8 mouse cellular contexts compared by ENCODE assay signal in genomic region chr7:80261372-80261990, GRCm38 (mm10). TPM values are rescaled to one million over a fixed set of nuclear protein-coding genes. Genes with fewer than 3 reads are reported as not detected.
DNase-seq lines count a peak whose midpoint lies in the region; ATAC-seq and TF ChIP-seq lines count a peak whose summit lies in the region.

No protein-coding gene starts in this region.

- H3K36me3 ChIP-seq in spleen, adult 2 months (ENCODE audit: control insufficient read depth, insufficient read depth, low read length): peaks cover 8% of the 10 kb centered on the region
- H3K36me3 ChIP-seq in hindbrain, embryonic 11.5 days (ENCODE audit: control insufficient read depth, insufficient read depth, low read length): peaks cover 4% of the 10 kb centered on the region; the same call in 1 of the 2 replicates
- peaks cover 21% of the 10 kb centered on the region for H3K36me3 ChIP-seq in liver, embryonic 16.5 days (ENCODE audit: control insufficient read depth, insufficient read depth)
- H3K36me3 ChIP-seq in stomach, embryonic 16.5 days (ENCODE audit: control insufficient read depth, insufficient read depth, low read length): peaks cover 15% of the 10 kb centered on the region; the same call in 1 of the 2 replicates

- H3K4me2 ChIP-seq in hindbrain, embryonic 11.5 days (replicated peaks; ENCODE audit: low read depth, low read length): peak overlapping the region; percentile 87
- peak overlapping the region; percentile 73 for H3K4me2 ChIP-seq in liver, embryonic 16.5 days (ENCODE audit: low read depth, low read length)
- peak overlapping the region; percentile 86 for H3K4me2 ChIP-seq in stomach, embryonic 16.5 days (ENCODE audit: low read depth, low read length)

- H3K9me3 ChIP-seq in hindbrain, embryonic 11.5 days (ENCODE audit: control insufficient read depth, low read length): no peaks in the 10 kb centered on the region
- H3K9me3 ChIP-seq in liver, embryonic 16.5 days (replicated peaks; ENCODE audit: control insufficient read depth, low read length): no peaks in the 10 kb centered on the region
- H3K9me3 ChIP-seq in stomach, embryonic 16.5 days (replicated peaks; ENCODE audit: control insufficient read depth, low read length): no peaks in the 10 kb centered on the region

- peak overlapping the region; percentile 29 for H3K27ac ChIP-seq in cerebellum, adult 2 months (ENCODE audit: insufficient read depth, low read length)
- peak overlapping the region; percentile 66 for H3K27ac ChIP-seq in spleen, adult 2 months (ENCODE audit: insufficient read depth, low read length)
- H3K27ac ChIP-seq in hindbrain, embryonic 11.5 days (ENCODE audit: low read depth, low read length): no peak overlapping the region
- H3K27ac ChIP-seq in liver, embryonic 16.5 days (ENCODE audit: low read length): peak overlapping the region; percentile 80
- peak overlapping the region; percentile 80 for H3K27ac ChIP-seq in stomach, embryonic 16.5 days (ENCODE audit: low read length)

- H3K4me1 ChIP-seq in cerebellum, adult 2 months (ENCODE audit: control insufficient read depth, insufficient read depth, low read length): no peaks in the 10 kb centered on the region
- H3K4me1 ChIP-seq in spleen, adult 2 months (ENCODE audit: control insufficient read depth, insufficient read depth, insufficient read length): 0 out of 2 replicates have a peak, but pooled peaks cover 3% of the 10 kb centered on the region
- no peaks in the 10 kb centered on the region; the same call in 1 of the 2 replicates for H3K4me1 ChIP-seq in hindbrain, embryonic 11.5 days (replicated peaks; ENCODE audit: control insufficient read depth, insufficient read depth, low read length)
- peaks cover 12% of the 10 kb centered on the region for H3K4me1 ChIP-seq in liver, embryonic 16.5 days (ENCODE audit: control insufficient read depth, low read depth, low read length)
- peaks cover 10% of the 10 kb centered on the region for H3K4me1 ChIP-seq in stomach, embryonic 16.5 days (ENCODE audit: control insufficient read depth, insufficient read depth, low read length)

- peak overlapping the region; percentile 86 for H3K4me3 ChIP-seq in cerebellum, adult 2 months (replicated peaks; ENCODE audit: insufficient read depth, low read depth, low read length)
- peak overlapping the region; percentile 84 for H3K4me3 ChIP-seq in spleen, adult 2 months (ENCODE audit: extremely low read depth, insufficient read depth, insufficient read length)
- H3K4me3 ChIP-seq in hindbrain, embryonic 11.5 days (ENCODE audit: low read depth, low read length): peak overlapping the region; percentile 87
- H3K4me3 ChIP-seq in liver, embryonic 16.5 days (ENCODE audit: low read depth, low read length): peak overlapping the region; percentile 79
- H3K4me3 ChIP-seq in stomach, embryonic 16.5 days (replicated peaks; ENCODE audit: low read length): peak overlapping the region; percentile 74

- H3K27me3 ChIP-seq in cerebellum, adult 2 months (ENCODE audit: control insufficient read depth, insufficient read depth, low read length): no peaks in the 10 kb centered on the region
- H3K27me3 ChIP-seq in spleen, adult 2 months (ENCODE audit: control insufficient read depth, insufficient read depth, low read length): no peaks in the 10 kb centered on the region
- no peaks in the 10 kb centered on the region for H3K27me3 ChIP-seq in hindbrain, embryonic 11.5 days (ENCODE audit: control insufficient read depth, insufficient read depth, low read length)
- H3K27me3 ChIP-seq in liver, embryonic 16.5 days (ENCODE audit: control insufficient read depth, insufficient read depth, low read depth, low read length): no peaks in the 10 kb centered on the region
- H3K27me3 ChIP-seq in stomach, embryonic 16.5 days (ENCODE audit: control insufficient read depth, insufficient read depth, low read length): no peaks in the 10 kb centered on the region; the same call in 1 of the 2 replicates

- DNase-seq in cerebellum, adult 2 months: no peak
- DNase-seq in cerebellum, postnatal 36 days: no peak
- DNase-seq in spleen, adult 2 months (ENCODE audit: low read depth in 1 of 2, low spot score in 2 of 2): no peak
- DNase-seq in spleen, postnatal 4 days (ENCODE audit: low spot score in 2 of 2): no peak
- DNase-seq in hindbrain, embryonic 11.5 days (ENCODE audit: low spot score): no peak

- TF ChIP-seq POLR2A in cerebellum, adult 2 months (IDR thresholded peaks at IDR 0.05; ENCODE audit: borderline replicate concordance, insufficient read depth, low read length): no peak
- no peak for TF ChIP-seq POLR2A in spleen, adult 2 months (IDR thresholded peaks at IDR 0.05; ENCODE audit: low read depth, low read length)

- H3K9ac ChIP-seq in hindbrain, embryonic 11.5 days (ENCODE audit: low read depth, low read length): peak overlapping the region; percentile 85
- peak overlapping the region; percentile 82 for H3K9ac ChIP-seq in liver, embryonic 16.5 days (ENCODE audit: low read depth, low read length)
- peak overlapping the region; percentile 86 for H3K9ac ChIP-seq in stomach, embryonic 16.5 days (ENCODE audit: low read length)

- under 1% methylated on average over 32 of the region's 32 CpGs for WGBS in cerebellum, adult 2 months
- 2% methylated on average over 32 of the region's 32 CpGs for WGBS in spleen, adult 2 months
- 1% methylated on average over 31 of the region's 32 CpGs for WGBS in hindbrain, embryonic 11.5 days
- under 1% methylated on average over 32 of the region's 32 CpGs for whole genome bisulfite sequencing in liver, embryonic 16.5 days (ENCODE audit: insufficient replicate concordance)
- WGBS in stomach, embryonic 16.5 days: under 1% methylated on average over 32 of the region's 32 CpGs

- TF ChIP-seq CTCF in cerebellum, adult 2 months (IDR thresholded peaks at IDR 0.05; ENCODE audit: borderline replicate concordance, insufficient read depth, low read depth, low read length): no peak
- no peak for TF ChIP-seq CTCF in spleen, adult 2 months (IDR thresholded peaks at IDR 0.05; ENCODE audit: extremely low read depth, insufficient read depth, insufficient read length, insufficient replicate concordance)

- peak; percentile 49; the same call in 1 of the 2 replicates for ATAC-seq in hindbrain, embryonic 11.5 days (ENCODE audit: low FRiP score)
- ATAC-seq in liver, embryonic 16.5 days (ENCODE audit: low read depth): peak; percentile 57
- peak; percentile 42 for ATAC-seq in stomach, embryonic 16.5 days (ENCODE audit: insufficient read depth, low FRiP score)
- ATAC-seq in monocyte, adult 5-6 weeks (replicated peaks; ENCODE audit: insufficient number of reproducible peaks, low FRiP score, low TSS enrichment, poor library complexity, severe bottlenecking): no peak

RNA-seq across cellular contexts. Expression of gene Ngrn, which starts 0.5 kb away (rescaled TPM):
- polyA plus RNA-seq in cerebellum, adult 2 months (2012; rRNA removed): 67.1 and 70.8 TPM in 2 replicates
- polyA plus RNA-seq in spleen, adult 2 months (2012; rRNA removed): 14.9 and 21.5 TPM in 2 replicates
- 49.5 and 51.6 TPM in 2 replicates for polyA plus RNA-seq in hindbrain, embryonic 11.5 days (2014; fragmentation: Nextera tagmentation; extraction: Ambion mirVana)
- 26.3 and 27.7 TPM in 2 replicates for polyA plus RNA-seq in liver, embryonic 16.5 days (2015; fragmentation: Nextera tagmentation; extraction: Ambion mirVana)
- polyA plus RNA-seq in stomach, embryonic 16.5 days (2015; fragmentation: Nextera tagmentation; extraction: Ambion mirVana): 52.2 and 53.3 TPM in 2 replicates
- total RNA-seq in monocyte, adult 5-6 weeks (2017): 22.5 to 35.4 TPM (median 27.3 TPM) in 3 replicates

RNA-seq across cellular contexts. Expression of gene Vps33b, which starts 8.0 kb away (rescaled TPM):
- 30.9 and 31.5 TPM in 2 replicates for polyA plus RNA-seq in cerebellum, adult 2 months (2012; rRNA removed)
- 10.4 and 11.0 TPM in 2 replicates for polyA plus RNA-seq in spleen, adult 2 months (2012; rRNA removed)
- polyA plus RNA-seq in hindbrain, embryonic 11.5 days (2014; fragmentation: Nextera tagmentation; extraction: Ambion mirVana): 16.6 and 25.2 TPM in 2 replicates
- 4.3 and 5.0 TPM in 2 replicates for polyA plus RNA-seq in liver, embryonic 16.5 days (2015; fragmentation: Nextera tagmentation; extraction: Ambion mirVana)
- 12.5 and 13.2 TPM in 2 replicates for polyA plus RNA-seq in stomach, embryonic 16.5 days (2015; fragmentation: Nextera tagmentation; extraction: Ambion mirVana)
- total RNA-seq in monocyte, adult 5-6 weeks (2017): 35.8 to 53.3 TPM (median 47.4 TPM) in 3 replicates

RNA-seq across cellular contexts. Expression of gene Ttll13, which starts 15.3 kb away (rescaled TPM):
- 0.69 and 0.98 TPM in 2 replicates for polyA plus RNA-seq in cerebellum, adult 2 months (2012; rRNA removed)
- polyA plus RNA-seq in spleen, adult 2 months (2012; rRNA removed): 0.25 and 0.31 TPM in 2 replicates
- polyA plus RNA-seq in hindbrain, embryonic 11.5 days (2014; fragmentation: Nextera tagmentation; extraction: Ambion mirVana): 1.1 and 1.4 TPM in 2 replicates
- polyA plus RNA-seq in liver, embryonic 16.5 days (2015; fragmentation: Nextera tagmentation; extraction: Ambion mirVana): 0.16 and 0.42 TPM in 2 replicates
- 0.56 and 1.1 TPM in 2 replicates for polyA plus RNA-seq in stomach, embryonic 16.5 days (2015; fragmentation: Nextera tagmentation; extraction: Ambion mirVana)
- total RNA-seq in monocyte, adult 5-6 weeks (2017): 3.0 TPM in 1 of 3 replicates, not detected in the others

RNA-seq across cellular contexts. Expression of gene Gdpgp1, which starts 28.8 kb away (rescaled TPM):
- polyA plus RNA-seq in cerebellum, adult 2 months (2012; rRNA removed): 3.9 and 4.1 TPM in 2 replicates
- 3.0 and 3.7 TPM in 2 replicates for polyA plus RNA-seq in spleen, adult 2 months (2012; rRNA removed)
- 5.0 and 5.6 TPM in 2 replicates for polyA plus RNA-seq in hindbrain, embryonic 11.5 days (2014; fragmentation: Nextera tagmentation; extraction: Ambion mirVana)
- 1.5 and 1.7 TPM in 2 replicates for polyA plus RNA-seq in liver, embryonic 16.5 days (2015; fragmentation: Nextera tagmentation; extraction: Ambion mirVana)
- 4.0 and 4.7 TPM in 2 replicates for polyA plus RNA-seq in stomach, embryonic 16.5 days (2015; fragmentation: Nextera tagmentation; extraction: Ambion mirVana)
- total RNA-seq in monocyte, adult 5-6 weeks (2017): 0.86 to 3.5 TPM (median 2.2 TPM) in 3 replicates

RNA-seq across cellular contexts. Expression of gene Cib1, which starts 28.9 kb away (rescaled TPM):
- 40.1 and 45.0 TPM in 2 replicates for polyA plus RNA-seq in cerebellum, adult 2 months (2012; rRNA removed)
- polyA plus RNA-seq in spleen, adult 2 months (2012; rRNA removed): 117 and 118 TPM in 2 replicates
- polyA plus RNA-seq in hindbrain, embryonic 11.5 days (2014; fragmentation: Nextera tagmentation; extraction: Ambion mirVana): 58.9 and 61.7 TPM in 2 replicates
- polyA plus RNA-seq in liver, embryonic 16.5 days (2015; fragmentation: Nextera tagmentation; extraction: Ambion mirVana): 76.4 and 77.0 TPM in 2 replicates
- 141 and 167 TPM in 2 replicates for polyA plus RNA-seq in stomach, embryonic 16.5 days (2015; fragmentation: Nextera tagmentation; extraction: Ambion mirVana)
- 37.5 to 51.3 TPM (median 45.7 TPM) in 3 replicates for total RNA-seq in monocyte, adult 5-6 weeks (2017)
